Mouse (Mus musculus) liver, embryonic 11.5 days (tissue): ENCODE measurements around the gene Rnf207. TPM values are rescaled to one million over a fixed set of nuclear protein-coding genes. Genes with fewer than 3 reads are reported as not detected.

ENCODE experiments used
- ATAC-seq: fragments of 200-750 bp; cut with Nextera tagmentation; replicated peaks from 2 replicates; pipeline ENCODE4 v1.8.0; 2017; ENCODE audit warnings: moderate number of reproducible peaks, mild to moderate bottlenecking, moderate TSS enrichment, moderate library complexity; ENCODE audit not compliant: low FRiP score
- DNase-seq: peaks from one replicate; pipeline ENCODE4 v3.0.0-alpha.2; 2017; ENCODE audit warnings: low spot score
- H3K27ac ChIP-seq: fragments of 300-500 bp; sonication (generic); 2 replicates; pipeline ENCODE4 v1.5.1; 2014; ENCODE audit warnings: mild to moderate bottlenecking, low read depth, low read length, control low read depth
- H3K27me3 ChIP-seq: fragments of 300-500 bp; sonication (generic); replicated peaks from 2 replicates; pipeline ENCODE4 v1.6.1; 2014; ENCODE audit warnings: low read length, mixed read lengths; ENCODE audit not compliant: control insufficient read depth, insufficient read depth
- H3K36me3 ChIP-seq: fragments of 300-500 bp; sonication (generic); 2 replicates; pipeline ENCODE4 v1.6.1; 2014; ENCODE audit warnings: mild to moderate bottlenecking, low read length, moderate library complexity, mixed read lengths; ENCODE audit not compliant: control insufficient read depth, insufficient read depth
- H3K4me1 ChIP-seq: fragments of 300-500 bp; sonication (generic); replicated peaks from 2 replicates; pipeline ENCODE4 v1.6.1; 2014; ENCODE audit warnings: low read length, mixed read lengths; ENCODE audit not compliant: control insufficient read depth, insufficient read depth
- H3K4me2 ChIP-seq: fragments of 300-500 bp; sonication (generic); 2 replicates; pipeline ENCODE4 v1.6.1; 2014; ENCODE audit warnings: mild to moderate bottlenecking, control low read depth, moderate library complexity
- H3K4me3 ChIP-seq: fragments of 300-500 bp; sonication (generic); 2 replicates; pipeline ENCODE4 v1.5.1; 2014; ENCODE audit warnings: low read depth, low read length, control low read depth
- H3K9ac ChIP-seq: fragments of 300-500 bp; sonication (generic); 2 replicates; pipeline ENCODE4 v1.6.1; 2014; ENCODE audit warnings: low read depth, low read length, control low read depth
- H3K9me3 ChIP-seq: fragments of 300-500 bp; sonication (generic); 2 replicates; pipeline ENCODE4 v1.6.1; 2016; ENCODE audit warnings: low read length, inconsistent platforms, mixed read lengths; ENCODE audit not compliant: control insufficient read depth
- WGBS: fragments of 180-500 bp; shearing (Covaris S2); extraction: QIAGEN DNeasy Blood & Tissue Kit; methylation state at CpG from one replicate; pipeline ENCODE4 v1.1.7; 2014; 5-methylcytosine and 5-hydroxymethylcytosine counted together
- polyA plus RNA-seq: library from polyadenylated mRNA; unstranded; fragments of >200 nt; fragmentation: Nextera tagmentation; extraction: Ambion mirVana; gene quantifications from 2 replicates; pipeline ENCODE4 v1.2.1, GENCODE M21; 2014

Gene Rnf207
- polyA plus RNA-seq, 1 experiment from 2014 or later, result 0.97 TPM

DNA sequence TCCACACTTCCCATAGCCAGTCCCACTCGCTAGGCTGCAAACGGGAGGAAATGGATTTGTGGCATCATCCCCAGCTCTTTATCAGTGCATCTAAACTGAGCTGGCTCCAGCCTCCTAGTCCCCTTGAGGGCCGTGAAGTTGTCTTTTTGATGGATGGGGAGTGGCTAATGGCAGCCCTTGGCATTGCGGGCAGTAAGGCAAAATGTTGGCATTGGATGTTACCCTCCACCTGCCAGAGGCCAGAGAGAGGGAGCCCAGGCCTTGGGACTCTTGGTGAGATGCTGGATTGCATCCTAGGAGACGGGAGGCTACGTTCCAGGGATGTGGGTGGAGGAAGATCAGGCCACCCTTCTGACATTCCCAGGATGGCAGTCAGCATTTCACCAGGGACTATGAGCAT is 12.8 kb downstream of the Rnf207 start:
- DNase-seq, result no peak
- Histone ChIP-seq H3K4me1 (no peaks in the 10 kb centered on the region), H3K27ac (no peak overlapping the region), H3K36me3 (peaks cover 14% of the 10 kb centered on the region), H3K4me3 (no peak overlapping the region), H3K9me3 (no peaks in the 10 kb centered on the region), H3K4me2 (no peak overlapping the region), H3K9ac (no peak overlapping the region), H3K27me3 (peaks cover 7% of the 10 kb centered on the region)
- ATAC-seq, result no peak
- 77% methylated on average over 6 of the region's 6 CpGs for WGBS

GRCm38 (mm10) chr4:152304685-152305084 is 14.1 kb downstream of the Rnf207 start:
- 88% methylated on average over 6 of the region's 6 CpGs for WGBS
- no peak for ATAC-seq
- Histone ChIP-seq H3K36me3 (peaks cover 21% of the 10 kb centered on the region), H3K27me3 (no peaks in the 10 kb centered on the region; the same call in 1 of the 2 replicates), H3K4me1 (no peaks in the 10 kb centered on the region), H3K4me2 (no peak overlapping the region), H3K9ac (no peak overlapping the region), H3K9me3 (no peaks in the 10 kb centered on the region), H3K27ac (no peak overlapping the region), H3K4me3 (no peak overlapping the region)
- no peak for DNase-seq

DNA sequence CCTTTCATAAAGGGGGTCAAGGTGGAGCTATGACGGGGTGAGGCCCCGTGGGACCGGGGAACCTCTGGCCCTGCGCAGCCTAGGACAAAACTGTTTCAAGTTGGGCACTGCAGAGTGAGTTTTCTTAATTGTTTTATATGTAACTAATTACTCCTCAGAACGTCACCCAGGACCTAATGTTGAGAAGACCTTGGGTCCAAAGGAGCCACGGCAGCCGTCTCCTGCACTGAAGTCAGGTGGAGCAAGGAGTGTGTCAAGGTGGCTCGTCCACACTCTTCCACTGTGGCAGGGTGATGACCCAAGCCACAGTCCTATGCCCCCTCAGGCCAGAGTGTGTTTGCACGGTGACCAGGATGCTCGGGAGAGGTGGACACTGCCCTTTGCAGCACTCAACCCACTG is 15.6 kb downstream of the Rnf207 start:
- H3K9me3 ChIP-seq, result no peaks in the 10 kb centered on the region
- no peak for ATAC-seq
- no peak for DNase-seq
- H3K4me3 ChIP-seq, result no peak overlapping the region
- WGBS, result 90% methylated on average over 10 of the region's 10 CpGs
- H3K27ac ChIP-seq, result no peak overlapping the region
- H3K27me3 ChIP-seq, result no peaks in the 10 kb centered on the region
- H3K9ac ChIP-seq, result no peak overlapping the region
- no peak overlapping the region for H3K4me2 ChIP-seq
- peaks cover 8% of the 10 kb centered on the region for H3K4me1 ChIP-seq
- peaks cover 21% of the 10 kb centered on the region for H3K36me3 ChIP-seq

GRCm38 (mm10) chr4:152302012-152302411 is 16.8 kb downstream of the Rnf207 start:
- H3K36me3 ChIP-seq, result peaks cover 21% of the 10 kb centered on the region
- no peak for ATAC-seq

GRCm38 (mm10) chr4:152300375-152300774 is 18.4 kb downstream of the Rnf207 start:
- H3K9ac ChIP-seq, result no peak overlapping the region
- no peak overlapping the region for H3K27ac ChIP-seq
- 89% methylated on average over 8 of the region's 8 CpGs for WGBS
- H3K4me1 ChIP-seq, result peaks cover 16% of the 10 kb centered on the region
- DNase-seq, result no peak
- ATAC-seq, result no peak
- no peaks in the 10 kb centered on the region for H3K27me3 ChIP-seq
- no peak overlapping the region for H3K4me3 ChIP-seq
- no peaks in the 10 kb centered on the region for H3K9me3 ChIP-seq
- H3K4me2 ChIP-seq, result no peak overlapping the region
- H3K36me3 ChIP-seq, result peaks cover 21% of the 10 kb centered on the region

More at GRCm38 (mm10) chr4:152302012-152302411, 16.8 kb downstream of the Rnf207 start:
- Histone ChIP-seq H3K9ac (no peak overlapping the region), H3K27ac (no peak overlapping the region), H3K4me1 (peaks cover 12% of the 10 kb centered on the region), H3K4me3 (no peak overlapping the region), H3K27me3 (no peaks in the 10 kb centered on the region), H3K4me2 (no peak overlapping the region), H3K9me3 (no peaks in the 10 kb centered on the region)
- no peak for DNase-seq
- WGBS, result 80% methylated on average over 11 of the region's 11 CpGs

DNA sequence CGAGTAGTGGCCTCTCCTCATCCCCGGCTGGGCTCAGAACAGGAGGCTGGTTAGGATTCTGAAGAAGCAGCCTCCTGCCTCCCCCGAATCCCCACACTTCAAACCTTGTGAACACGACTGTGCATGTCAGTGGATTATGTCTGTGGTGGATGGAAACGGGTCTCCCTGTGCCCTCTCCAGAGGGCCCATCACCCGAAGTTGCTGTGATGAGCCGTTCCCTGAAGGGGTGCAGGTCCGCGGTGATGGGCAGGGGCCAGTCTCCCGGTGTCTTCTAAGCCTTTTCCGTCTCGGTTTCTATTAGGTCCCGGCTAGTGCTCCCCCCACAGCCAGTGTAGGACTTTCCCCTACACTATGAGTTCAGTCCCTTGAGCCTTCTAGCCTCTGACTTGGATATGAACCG is 20.0 kb downstream of the Rnf207 start:
- peaks cover 18% of the 10 kb centered on the region for H3K4me1 ChIP-seq

GRCm38 (mm10) chr4:152296874-152297861 is 21.6 kb downstream of the Rnf207 start, which contains the start of gene Icmt:
Gene Icmt (plus strand): TSS chr4:152297227.
- Histone ChIP-seq H3K4me2 (peak within 1 kb of the TSS; percentile 96), H3K4me1 (peaks cover 18% of the 10 kb centered on the region), H3K36me3 (peaks cover 9% of the 10 kb centered on the region; the same call in 1 of the 2 replicates), H3K9me3 (no peaks in the 10 kb centered on the region), H3K27me3 (peaks cover 17% of the 10 kb centered on the region), H3K4me3 (peak within 1 kb of the TSS; percentile 88), H3K27ac (peak within 1 kb of the TSS; percentile 81), H3K9ac (peak within 1 kb of the TSS; percentile 95)
- under 1% methylated on average over 119 of the region's 119 CpGs for WGBS
- peak; percentile 99 for DNase-seq
- peak; percentile 93 for ATAC-seq

More for the DNA sequence above, 20.0 kb downstream of the Rnf207 start:
- Histone ChIP-seq H3K4me3 (peak overlapping the region; percentile 88; the same call in 1 of the 2 replicates), H3K27ac (no peak overlapping the region), H3K9me3 (no peaks in the 10 kb centered on the region), H3K27me3 (peaks cover 2% of the 10 kb centered on the region; the same call in 1 of the 2 replicates), H3K9ac (no peak overlapping the region), H3K36me3 (peaks cover 15% of the 10 kb centered on the region), H3K4me2 (peak overlapping the region; percentile 96)
- WGBS, result 83% methylated on average over 14 of the region's 14 CpGs
- no peak for ATAC-seq
- no peak for DNase-seq

- H3K9ac ChIP-seq, result peak overlapping the region; percentile 62
- peak overlapping the region; percentile 91 for H3K4me2 ChIP-seq
- peaks cover 25% of the 10 kb centered on the region for H3K27me3 ChIP-seq
- DNase-seq (no peak), ATAC-seq (no peak)
- WGBS, result 6% methylated on average over 8 of the region's 8 CpGs
- H3K9me3 ChIP-seq, result no peaks in the 10 kb centered on the region
- H3K27ac ChIP-seq, result peak overlapping the region; percentile 81
- H3K4me1 ChIP-seq, result peaks cover 18% of the 10 kb centered on the region
- H3K4me3 ChIP-seq, result peak overlapping the region; percentile 88
- peaks cover 7% of the 10 kb centered on the region; the same call in 1 of the 2 replicates for H3K36me3 ChIP-seq
These were observed 22.4 kb downstream of the Rnf207 start for GRCm38 (mm10) chr4:152296371-152296770.
